Mouse (Mus musculus) midbrain, postnatal 0 days (tissue): ENCODE measurements at regions not wholly inside any gene's neighbourhood (a gene's known extent, or its start where the extent isn't known, plus 50 kb on each side); places are given as distances from the start of the nearest gene placed in this dataset.

Experiments
- ATAC-seq: fragments of 200-750 bp; cut with Nextera tagmentation; 2 replicates; pipeline ENCODE4 v1.8.0; 2017; ENCODE audit warnings: moderate number of reproducible peaks, mild to moderate bottlenecking, moderate TSS enrichment, moderate library complexity; ENCODE audit not compliant: low FRiP score
- DNase-seq: peaks from one replicate; pipeline ENCODE4 v3.0.0-alpha.2; 2015; ENCODE audit warnings: low spot score
- H3K27ac ChIP-seq: fragments of 300-500 bp; sonication (generic); 2 replicates; pipeline ENCODE4 v1.5.1; 2014; ENCODE audit warnings: low read depth, mild to moderate bottlenecking, low read length, mixed read lengths
- H3K27me3 ChIP-seq: fragments of 300-500 bp; sonication (generic); 2 replicates; pipeline ENCODE4 v1.6.1; 2014; ENCODE audit warnings: low read length, control low read depth, mixed read lengths; ENCODE audit not compliant: insufficient read depth
- H3K36me3 ChIP-seq: fragments of 300-500 bp; sonication (generic); 2 replicates; pipeline ENCODE4 v1.6.1; 2014; ENCODE audit warnings: low read length, control low read depth, mixed read lengths; ENCODE audit not compliant: insufficient read depth
- H3K4me1 ChIP-seq: fragments of 300-500 bp; sonication (generic); 2 replicates; pipeline ENCODE4 v1.6.1; 2014; ENCODE audit warnings: mild to moderate bottlenecking, control low read depth, antibody characterized with exemption, low read length, mixed read lengths; ENCODE audit not compliant: insufficient read depth
- H3K4me2 ChIP-seq: fragments of 300-500 bp; sonication (generic); 2 replicates; pipeline ENCODE4 v1.6.1; 2014; ENCODE audit warnings: low read depth, mild to moderate bottlenecking, low read length, mixed read lengths; ENCODE audit not compliant: poor library complexity, severe bottlenecking
- H3K4me3 ChIP-seq: fragments of 300-500 bp; sonication (generic); 2 replicates; pipeline ENCODE4 v1.5.1; 2014; ENCODE audit warnings: low read depth, mild to moderate bottlenecking, low read length, moderate library complexity
- H3K9ac ChIP-seq: fragments of 300-500 bp; sonication (generic); replicated peaks from 2 replicates; pipeline ENCODE4 v1.6.1; 2014; ENCODE audit warnings: mild to moderate bottlenecking, low read length, moderate library complexity, mixed read lengths; ENCODE audit not compliant: poor library complexity, severe bottlenecking
- H3K9me3 ChIP-seq: fragments of 300-500 bp; sonication (generic); 2 replicates; pipeline ENCODE4 v1.6.1; 2016; ENCODE audit warnings: low read length, control low read depth
- CTCF ChIP-seq: IDR thresholded peaks from 2 replicates; pipeline ENCODE4 v1.5.1; 2016; ENCODE audit warnings: antibody characterized with exemption, mild to moderate bottlenecking
- WGBS: fragments of 180-500 bp; shearing (Covaris S2); extraction: QIAGEN DNeasy Blood & Tissue Kit; methylation state at CpG from one replicate; pipeline ENCODE4 v1.1.7; 2014; 5-methylcytosine and 5-hydroxymethylcytosine counted together

DNA sequence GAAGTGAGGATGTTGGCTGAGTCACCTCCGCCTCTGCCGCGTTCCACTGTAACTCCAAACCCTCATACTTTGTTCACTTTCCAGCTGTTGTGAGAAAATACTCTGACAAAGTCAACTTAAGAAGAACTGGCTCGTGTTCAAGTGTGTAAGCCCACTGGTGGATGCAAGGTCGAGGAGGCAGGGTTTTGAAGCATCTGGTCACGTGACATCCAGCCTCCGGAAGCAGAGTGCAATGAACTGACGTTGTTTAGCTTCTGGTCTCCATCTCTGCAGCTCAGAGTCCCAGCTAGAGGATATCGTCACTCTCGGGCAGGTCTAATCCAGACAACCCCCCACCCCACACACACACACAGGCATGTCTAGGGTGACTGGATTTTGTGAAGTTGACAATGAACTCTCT is 140.1 kb downstream of the Kcnk1 start:
- ATAC-seq (no peak), DNase-seq (no peak)
- Histone ChIP-seq H3K36me3 (no peaks in the 10 kb centered on the region), H3K9me3 (no peaks in the 10 kb centered on the region), H3K4me3 (no peak overlapping the region), H3K27me3 (0 out of 2 replicates have a peak, but pooled peaks cover 10% of the 10 kb centered on the region), H3K27ac (no peak overlapping the region), H3K9ac (no peak overlapping the region), H3K4me1 (no peaks in the 10 kb centered on the region), H3K4me2 (no peak overlapping the region)
- TF ChIP-seq CTCF = no peak
- WGBS = 75% methylated on average over 10 of the region's 10 CpGs

DNA sequence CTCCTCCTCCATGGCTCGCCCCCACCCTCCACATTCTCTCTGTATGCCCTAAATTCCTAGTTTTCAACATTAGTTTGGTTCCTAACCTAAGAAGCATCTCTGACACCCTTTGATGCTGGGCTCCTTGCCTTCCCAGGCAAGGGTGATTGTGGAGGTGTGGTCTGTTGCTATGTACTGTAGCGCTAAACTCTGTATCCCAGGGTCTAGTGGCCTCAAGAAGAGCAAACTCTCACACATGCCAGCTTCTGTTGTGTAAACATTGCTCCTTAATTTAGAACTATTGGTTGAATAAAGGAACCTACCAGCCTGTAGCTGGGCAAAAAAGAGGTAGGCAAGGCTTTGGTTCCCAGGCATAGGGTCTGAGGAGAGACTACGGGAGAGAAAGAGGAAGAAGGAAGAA is 140.6 kb downstream of the Kcnk1 start:
- 0 out of 2 replicates have a peak, but pooled peaks cover 10% of the 10 kb centered on the region for H3K27me3 ChIP-seq
- H3K4me3 ChIP-seq = no peak overlapping the region
- no peaks in the 10 kb centered on the region for H3K9me3 ChIP-seq
- no peak for TF ChIP-seq CTCF
- no peak overlapping the region for H3K27ac ChIP-seq
- no peak for ATAC-seq
- H3K36me3 ChIP-seq = no peaks in the 10 kb centered on the region
- 84% methylated on average over 3 of the region's 3 CpGs for WGBS
- no peak overlapping the region for H3K9ac ChIP-seq
- DNase-seq = no peak
- H3K4me2 ChIP-seq = no peak overlapping the region
- H3K4me1 ChIP-seq = no peaks in the 10 kb centered on the region

GRCm38 (mm10) chr8:126136946-126137345 is 142.0 kb downstream of the Kcnk1 start:
- no peak for DNase-seq
- Histone ChIP-seq H3K4me1 (no peaks in the 10 kb centered on the region), H3K4me3 (no peak overlapping the region), H3K9me3 (no peaks in the 10 kb centered on the region), H3K36me3 (no peaks in the 10 kb centered on the region), H3K27ac (no peak overlapping the region), H3K9ac (no peak overlapping the region), H3K4me2 (no peak overlapping the region), H3K27me3 (0 out of 2 replicates have a peak, but pooled peaks cover 10% of the 10 kb centered on the region)
- TF ChIP-seq CTCF = no peak
- 88% methylated on average over 3 of the region's 3 CpGs for WGBS
- ATAC-seq = no peak

GRCm38 (mm10) chr8:126137452-126137851 is 142.5 kb downstream of the Kcnk1 start:
- no peaks in the 10 kb centered on the region for H3K4me1 ChIP-seq
- TF ChIP-seq CTCF = no peak
- no peak for ATAC-seq
- WGBS = 59% methylated on average over 4 of the region's 4 CpGs
- H3K27me3 ChIP-seq = 0 out of 2 replicates have a peak, but pooled peaks cover 10% of the 10 kb centered on the region
- no peak overlapping the region for H3K27ac ChIP-seq
- no peak for DNase-seq
- H3K36me3 ChIP-seq = no peaks in the 10 kb centered on the region
- H3K4me3 ChIP-seq = no peak overlapping the region
- H3K9ac ChIP-seq = no peak overlapping the region
- no peak overlapping the region for H3K4me2 ChIP-seq
- H3K9me3 ChIP-seq = no peaks in the 10 kb centered on the region

DNA sequence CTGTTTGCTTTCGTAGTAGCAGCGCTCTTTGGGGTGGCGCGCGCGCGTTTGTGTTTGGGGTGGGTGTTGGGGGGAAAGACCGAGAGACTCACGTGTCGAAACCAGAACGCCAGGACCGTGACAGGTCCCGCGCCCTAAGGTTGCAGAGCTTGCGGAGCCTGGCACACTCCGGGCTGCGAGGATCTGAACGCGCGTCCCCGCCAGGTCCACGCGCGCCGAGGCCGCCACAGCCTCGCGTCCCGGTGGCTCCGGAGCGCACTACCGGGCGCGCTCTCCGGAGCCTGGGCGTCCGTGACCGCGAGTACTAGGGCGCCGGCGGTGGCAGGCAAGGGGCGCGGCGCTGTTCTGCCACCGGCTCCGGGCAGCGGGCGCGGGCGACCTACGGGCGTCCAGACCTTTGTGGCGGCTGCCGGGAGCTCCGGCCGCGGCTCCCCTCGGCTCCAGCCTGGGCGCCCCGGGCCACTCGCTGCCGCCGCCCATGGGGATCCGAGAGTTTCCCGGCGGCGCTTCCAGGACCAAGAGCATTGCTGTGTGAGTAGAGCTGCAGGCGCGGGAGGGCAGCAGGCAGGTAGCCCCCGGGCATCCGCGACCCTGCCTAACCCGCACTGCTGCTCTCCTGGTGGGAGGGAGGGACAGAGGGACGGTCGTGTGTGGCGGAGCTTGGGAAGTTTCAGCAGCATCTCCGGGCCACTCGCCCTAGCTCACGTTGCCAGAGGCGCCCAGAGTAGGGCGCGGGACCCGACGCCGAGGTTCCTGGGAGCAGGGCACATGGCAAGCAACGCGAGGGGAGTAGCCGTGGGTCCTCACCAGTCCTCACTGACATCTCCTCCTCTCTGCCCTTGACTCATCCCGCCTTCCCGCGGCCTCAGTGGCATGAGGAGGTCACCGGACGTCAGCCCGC is 143.9 kb downstream of the Kcnk1 start:
- peak overlapping the region; percentile 91 for H3K4me2 ChIP-seq
- peak overlapping the region; percentile 63 for H3K4me3 ChIP-seq
- H3K4me1 ChIP-seq = no peaks in the 10 kb centered on the region
- no peaks in the 10 kb centered on the region for H3K9me3 ChIP-seq
- H3K27me3 ChIP-seq = 0 out of 2 replicates have a peak, but pooled peaks cover 10% of the 10 kb centered on the region
- ATAC-seq (peak; percentile 56), DNase-seq (peak; percentile 38)
- H3K27ac ChIP-seq = no peak overlapping the region
- H3K36me3 ChIP-seq = no peaks in the 10 kb centered on the region
- under 1% methylated on average over 75 of the region's 95 CpGs for WGBS
- TF ChIP-seq CTCF = no peak
- H3K9ac ChIP-seq = peak overlapping the region; percentile 46

DNA sequence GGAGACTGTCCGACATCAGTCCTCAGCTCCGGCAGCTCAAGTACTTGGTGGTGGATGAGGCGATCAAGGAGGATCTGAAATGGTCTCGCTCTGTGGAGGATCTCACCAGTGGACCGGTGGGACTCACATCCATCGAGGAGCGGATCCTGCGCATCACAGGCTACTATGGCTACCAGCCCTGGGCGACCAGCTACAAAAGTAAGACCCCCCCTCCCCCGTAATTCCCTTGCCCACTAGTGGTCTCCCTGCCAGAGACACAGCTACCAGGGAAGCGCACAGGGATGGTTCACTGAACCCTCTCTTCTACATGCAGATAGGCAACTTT is 144.5 kb downstream of the Kcnk1 start:
- Histone ChIP-seq H3K4me1 (no peaks in the 10 kb centered on the region), H3K36me3 (no peaks in the 10 kb centered on the region), H3K4me3 (peak overlapping the region; percentile 63), H3K9ac (peak overlapping the region; percentile 46; the same call in 1 of the 2 replicates), H3K4me2 (peak overlapping the region; percentile 91), H3K27me3 (0 out of 2 replicates have a peak, but pooled peaks cover 10% of the 10 kb centered on the region), H3K9me3 (no peaks in the 10 kb centered on the region), H3K27ac (no peak overlapping the region)
- ATAC-seq (peak; percentile 7; the same call in 1 of the 2 replicates), DNase-seq (no peak)
- 18% methylated on average over 11 of the region's 11 CpGs for WGBS
- no peak for TF ChIP-seq CTCF
